Mouse (Mus musculus): ENCODE results near the gene Srp54a. TPM values are rescaled to one million over a fixed set of nuclear protein-coding genes. Genes with fewer than 3 reads are reported as not detected.

The Srp54a gene
- polyA plus RNA-seq (2014; fragmentation: Illumina TruSeq; extraction: RNeasy Lipid Tissue Mini Kit (QIAGEN cat#74804); ENCODE audit: low read depth, low replicate concordance): 945 TPM

DNA sequence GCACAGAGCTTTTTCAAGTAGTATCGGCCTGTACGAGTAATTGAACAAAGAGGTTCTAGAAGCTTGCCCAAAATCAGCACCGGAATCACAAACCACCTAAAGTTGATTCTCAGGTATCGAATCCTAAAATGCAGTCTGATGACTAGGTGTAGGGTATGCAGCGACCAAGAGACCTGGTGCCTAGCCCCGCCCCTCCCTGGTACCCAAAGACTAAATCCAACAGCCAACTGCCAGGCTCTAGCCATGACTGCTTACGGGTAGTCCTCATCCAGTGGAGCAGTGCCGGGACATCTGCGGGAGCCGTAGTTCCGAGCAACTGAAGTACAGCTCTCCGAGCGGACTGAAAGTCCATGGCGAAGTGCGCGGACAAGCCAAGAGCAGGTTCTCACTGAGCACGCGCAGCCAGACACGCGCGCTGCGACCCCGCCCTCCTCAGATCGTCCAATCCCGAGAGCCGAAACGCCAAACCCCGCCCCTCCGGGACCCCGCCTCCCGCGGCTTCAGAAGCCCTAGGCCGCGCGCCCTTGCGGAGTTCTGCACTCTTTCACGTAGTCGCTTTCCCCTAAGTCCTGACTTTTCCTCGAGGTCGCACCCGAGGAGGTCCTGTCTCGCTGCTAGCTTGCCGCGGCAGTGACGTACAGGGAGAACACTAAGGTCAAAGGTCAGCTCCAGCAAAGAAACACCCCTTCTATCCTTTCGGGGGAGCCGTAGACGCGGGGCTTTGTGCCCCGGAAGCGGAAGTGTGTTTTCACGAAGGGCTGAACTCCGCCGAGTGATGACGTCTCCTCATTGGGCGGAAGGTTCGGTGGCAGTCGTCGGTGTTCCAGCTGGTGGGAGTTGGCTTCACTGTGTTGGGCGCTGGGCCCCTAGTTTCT, at the start of gene Srp54a, which contains the start of gene 2700097O09Rik:
TSS of gene Srp54a (plus strand) at position 537 of the 875 bp plus-strand sequence.
TSS of gene 2700097O09Rik (minus strand) at position 385 of the 875 bp plus-strand sequence.

DNA sequence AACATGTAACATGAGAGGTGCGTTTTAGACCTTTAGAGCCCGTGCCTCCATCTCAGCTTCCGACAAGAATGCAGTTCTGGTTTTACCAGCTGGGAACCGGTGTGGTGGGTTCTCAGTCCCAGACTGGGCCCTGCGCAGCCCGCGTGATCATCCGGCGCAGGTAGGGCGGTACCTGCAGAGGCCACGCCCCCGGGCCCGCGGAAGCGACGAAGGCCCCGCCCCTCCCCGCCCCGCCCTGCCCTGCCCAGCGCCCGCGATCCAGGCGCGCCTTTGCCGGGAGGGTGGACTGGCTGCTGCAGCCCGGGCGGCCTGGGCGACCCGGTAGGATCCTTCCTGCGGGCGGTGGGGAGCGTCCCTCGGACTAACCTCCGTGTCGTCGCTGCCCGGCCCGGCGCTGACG, 44.2 kb downstream of the Srp54a start, which contains the start of gene Fam177a:
TSS of gene Fam177a (plus strand) at position 228 of the 400 bp plus-strand sequence.

DNA sequence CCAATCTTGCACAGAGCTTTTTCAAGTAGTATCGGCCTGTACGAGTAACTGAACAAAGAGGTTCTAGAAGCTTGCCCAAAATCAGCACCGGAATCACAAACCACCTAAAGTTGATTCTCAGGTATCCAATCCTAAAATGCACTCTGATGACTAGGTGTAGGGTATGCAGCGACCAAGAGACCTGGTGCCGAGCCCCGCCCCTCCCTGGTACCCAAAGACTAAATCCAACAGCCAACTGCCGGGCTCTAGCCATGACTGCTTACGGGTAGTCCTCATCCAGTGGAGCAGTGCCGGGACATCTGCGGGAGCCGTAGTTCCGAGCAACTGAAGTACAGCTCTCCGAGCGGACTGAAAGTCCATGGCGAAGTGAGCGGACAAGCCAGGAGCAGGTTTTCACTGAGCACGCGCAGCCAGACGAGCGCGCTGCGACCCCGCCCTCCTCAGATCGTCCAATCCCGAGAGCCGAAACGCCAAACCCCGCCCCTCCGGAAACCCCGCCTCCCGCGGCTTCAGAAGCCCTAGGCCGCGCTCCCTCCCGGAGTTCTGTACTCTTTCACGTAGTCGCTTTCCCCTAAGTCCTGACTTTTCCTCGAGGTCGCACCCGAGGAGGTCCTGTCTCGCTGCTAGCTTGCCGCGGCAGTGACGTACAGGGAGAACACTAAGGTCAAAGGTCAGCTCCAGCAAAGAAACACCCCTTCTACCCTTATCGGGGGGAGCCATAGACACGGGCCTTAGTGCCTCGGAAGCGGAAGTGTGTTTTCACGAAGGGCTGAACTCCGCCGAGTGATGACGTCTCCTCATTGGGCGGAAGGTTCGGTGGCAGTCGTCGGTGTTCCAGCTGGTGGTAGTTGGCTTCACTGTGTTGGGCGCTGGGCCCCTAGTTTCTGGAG, 74.7 kb downstream of the Srp54a start, which contains the start of gene Srp54b:
TSS of gene Srp54b (plus strand) at position 546 of the 890 bp plus-strand sequence.

Other genes with a start within 250 kb of the Srp54a start
- 408 TPM for gene Cfl2, start 217.4 kb upstream of the Srp54a start, polyA plus RNA-seq (2014; fragmentation: Illumina TruSeq; extraction: RNeasy Lipid Tissue Mini Kit (QIAGEN cat#74804); ENCODE audit: low read depth, low replicate concordance)
- gene Gm20403, start 93.7 kb upstream of the Srp54a start, polyA plus RNA-seq (2014; fragmentation: Illumina TruSeq; extraction: RNeasy Lipid Tissue Mini Kit (QIAGEN cat#74804); ENCODE audit: low read depth, low replicate concordance): not detected
- gene Baz1a, start 65.9 kb upstream of the Srp54a start, polyA plus RNA-seq (2014; fragmentation: Illumina TruSeq; extraction: RNeasy Lipid Tissue Mini Kit (QIAGEN cat#74804); ENCODE audit: low read depth, low replicate concordance): 154 TPM
- gene 2700097O09Rik, start 152 bp upstream of the Srp54a start, polyA plus RNA-seq (2014; fragmentation: Illumina TruSeq; extraction: RNeasy Lipid Tissue Mini Kit (QIAGEN cat#74804); ENCODE audit: low read depth, low replicate concordance): 16.5 TPM
- 102 TPM for gene Fam177a, start 44.2 kb downstream of the Srp54a start, polyA plus RNA-seq (2014; fragmentation: Illumina TruSeq; extraction: RNeasy Lipid Tissue Mini Kit (QIAGEN cat#74804); ENCODE audit: low read depth, low replicate concordance)
- gene Srp54b, start 74.8 kb downstream of the Srp54a start, polyA plus RNA-seq (2014; fragmentation: Illumina TruSeq; extraction: RNeasy Lipid Tissue Mini Kit (QIAGEN cat#74804); ENCODE audit: low read depth, low replicate concordance): 2.3 TPM
- gene 1700047I17Rik2, start 119.3 kb downstream of the Srp54a start, polyA plus RNA-seq (2014; fragmentation: Illumina TruSeq; extraction: RNeasy Lipid Tissue Mini Kit (QIAGEN cat#74804); ENCODE audit: low read depth, low replicate concordance): not detected
- 229 TPM for gene Srp54c, start 149.9 kb downstream of the Srp54a start, polyA plus RNA-seq (2014; fragmentation: Illumina TruSeq; extraction: RNeasy Lipid Tissue Mini Kit (QIAGEN cat#74804); ENCODE audit: low read depth, low replicate concordance)
- gene 1110008L16Rik, start 219.3 kb downstream of the Srp54a start, polyA plus RNA-seq (2014; fragmentation: Illumina TruSeq; extraction: RNeasy Lipid Tissue Mini Kit (QIAGEN cat#74804); ENCODE audit: low read depth, low replicate concordance): 14.2 TPM
- 82.7 TPM for gene Ppp2r3c, start 222.7 kb downstream of the Srp54a start, polyA plus RNA-seq (2014; fragmentation: Illumina TruSeq; extraction: RNeasy Lipid Tissue Mini Kit (QIAGEN cat#74804); ENCODE audit: low read depth, low replicate concordance)